Mouse (Mus musculus): ENCODE data around the gene Traf3.

- no peak for TF ChIP-seq CTCF (IDR thresholded peaks at IDR 0.05; ENCODE audit: low read depth)
- no peak for TF ChIP-seq EP300 (IDR thresholded peaks at IDR 0.05; ENCODE audit: low read depth)
Measured at GRCm38 (mm10) chr12:111235631-111236030, 69.5 kb downstream of the Traf3 start.

All from liver, embryonic 14.5 days (tissue).